Mouse (Mus musculus) CH12.LX (cell line): ENCODE data around the gene Zfp36l1. TPM values are rescaled to one million over a fixed set of nuclear protein-coding genes. Genes with fewer than 3 reads are reported as not detected.

Experiments
- DNase-seq: peaks from one replicate; pipeline ENCODE4 v3.0.0-alpha.2; 2013; ENCODE audit errors: extremely low read depth
- H3K27ac ChIP-seq: 2 replicates; pipeline ENCODE4 v1.5.1; 2012; ENCODE audit warnings: low read depth, mild to moderate bottlenecking, control low read depth, moderate library complexity; ENCODE audit not compliant: insufficient read depth
- H3K27me3 ChIP-seq: replicated peaks from 2 replicates; pipeline ENCODE3; 2012; ENCODE audit warnings: inconsistent platforms
- H3K36me3 ChIP-seq, 2 experiments: replicated peaks in 1 of 2; 2 replicates each; pipeline versions ENCODE3 to v1.6.1; 2012; ENCODE audit warnings: inconsistent platforms in 1 of 2, low read length in 1 of 2, mild to moderate bottlenecking in 1 of 2, mixed read lengths in 1 of 2, moderate library complexity in 1 of 2; ENCODE audit not compliant: control insufficient read depth in 1 of 2, insufficient read depth in 1 of 2
- H3K4me1 ChIP-seq, 2 experiments: 2 replicates each; pipeline ENCODE4 v1.6.1; 2012; ENCODE audit warnings: inconsistent platforms in 1 of 2, moderate library complexity in 1 of 2; ENCODE audit not compliant: insufficient read depth in 2 of 2, control insufficient read depth in 1 of 2
- H3K4me2 ChIP-seq: 2 replicates; pipeline ENCODE4 v1.6.1; 2012; ENCODE audit warnings: low read depth, mild to moderate bottlenecking, control low read depth; ENCODE audit not compliant: poor library complexity, insufficient read depth, severe bottlenecking
- H3K4me3 ChIP-seq, 3 experiments: fragments of 150-350 bp in 1 of 3; sonication (generic) in 1 of 3; replicated peaks in 1 of 3; 2 replicates each; pipeline versions ENCODE3 to v1.5.1; 2011 to 2012; ENCODE audit warnings: low read depth in 2 of 3, low read length in 2 of 3, mild to moderate bottlenecking in 2 of 3, moderate library complexity in 2 of 3, control low read depth in 1 of 3, improper control_type of control experiment in 1 of 3, inconsistent platforms in 1 of 3, mixed read lengths in 1 of 3; ENCODE audit not compliant: poor library complexity in 1 of 3
- H3K79me2 ChIP-seq: replicated peaks from 2 replicates; pipeline ENCODE4 v1.6.1; 2012; ENCODE audit warnings: mild to moderate bottlenecking, moderate library complexity; ENCODE audit not compliant: control insufficient read depth, poor library complexity, insufficient read depth, severe bottlenecking; ENCODE audit errors: extremely low read depth
- H3K9ac ChIP-seq: 2 replicates; pipeline ENCODE4 v1.6.1; 2012; ENCODE audit warnings: low read depth, mild to moderate bottlenecking, control low read depth, moderate library complexity; ENCODE audit not compliant: insufficient read depth
- H3K9me3 ChIP-seq: replicated peaks from 2 replicates; pipeline ENCODE3; 2012; ENCODE audit warnings: low read length, inconsistent platforms, mixed read lengths
- BHLHE40 ChIP-seq: IDR thresholded peaks from 2 replicates; pipeline ENCODE4 v1.6.1; 2011; ENCODE audit warnings: mild to moderate bottlenecking, low read depth, low read length, improper control_type of control experiment
- CHD1 ChIP-seq: IDR thresholded peaks from 2 replicates; pipeline ENCODE4 v1.6.1; 2012; ENCODE audit warnings: low read depth, low read length, improper control_type of control experiment, inconsistent platforms
- CHD2 ChIP-seq: IDR thresholded peaks from 2 replicates; pipeline ENCODE4 v1.6.1; 2011; ENCODE audit warnings: low read length, improper control_type of control experiment
- CTCF ChIP-seq, 2 experiments: IDR thresholded peaks in 1 of 2; conservative IDR thresholded peaks in 1 of 2; 2 replicates each; pipeline ENCODE4 v1.5.1; 2011 to 2012; ENCODE audit warnings: low read depth in 2 of 2, low read length in 2 of 2, improper control_type of control experiment in 1 of 2, inconsistent platforms in 1 of 2, mild to moderate bottlenecking in 1 of 2, moderate library complexity in 1 of 2
- E2F4 ChIP-seq: IDR thresholded peaks from 2 replicates; pipeline ENCODE4 v1.6.1; 2011; ENCODE audit warnings: low read depth, low read length, improper control_type of control experiment; ENCODE audit not compliant: insufficient replicate concordance
- ELF1 ChIP-seq: IDR thresholded peaks from 2 replicates; pipeline ENCODE4 v1.6.1; 2014; ENCODE audit warnings: low read depth, mild to moderate bottlenecking, inconsistent platforms, low read length, improper control_type of control experiment
- EP300 ChIP-seq: IDR thresholded peaks from 2 replicates; pipeline ENCODE4 v1.6.1; 2011; ENCODE audit warnings: low read length, improper control_type of control experiment
- ETS1 ChIP-seq: conservative IDR thresholded peaks from 2 replicates; pipeline ENCODE4 v1.6.1; 2012; ENCODE audit warnings: low read depth, mild to moderate bottlenecking, inconsistent platforms, low read length, improper control_type of control experiment, moderate library complexity
- GABPA ChIP-seq: IDR thresholded peaks from 2 replicates; pipeline ENCODE4 v1.6.1; 2012; ENCODE audit warnings: low read depth, low read length, improper control_type of control experiment, inconsistent platforms; ENCODE audit not compliant: insufficient replicate concordance
- HCFC1 ChIP-seq: IDR thresholded peaks from 2 replicates; pipeline ENCODE4 v1.6.1; 2012; ENCODE audit warnings: low read depth, mild to moderate bottlenecking, inconsistent platforms, low read length, improper control_type of control experiment
- IRF4 ChIP-seq: IDR thresholded peaks from 2 replicates; pipeline ENCODE4 v1.6.1; 2014; ENCODE audit warnings: low read depth, mild to moderate bottlenecking, inconsistent platforms, low read length, improper control_type of control experiment
- JUN ChIP-seq: IDR thresholded peaks from 2 replicates; pipeline ENCODE4 v1.6.1; 2011; ENCODE audit warnings: low read depth, mild to moderate bottlenecking, low read length, improper control_type of control experiment, moderate library complexity; ENCODE audit not compliant: insufficient read depth
- JUND ChIP-seq: conservative IDR thresholded peaks from 2 replicates; pipeline ENCODE4 v1.6.1; 2011; ENCODE audit warnings: low read depth, low read length, improper control_type of control experiment
- KAT2A ChIP-seq: IDR thresholded peaks from 2 replicates; pipeline ENCODE4 v1.6.1; 2012; ENCODE audit warnings: low read length, improper control_type of control experiment, inconsistent platforms; ENCODE audit not compliant: insufficient replicate concordance
- MAFK ChIP-seq: IDR thresholded peaks from 2 replicates; pipeline ENCODE4 v1.6.1; 2011; ENCODE audit warnings: low read length, improper control_type of control experiment; ENCODE audit not compliant: insufficient replicate concordance
- MAX ChIP-seq: IDR thresholded peaks from 2 replicates; pipeline ENCODE4 v1.6.1; 2011; ENCODE audit warnings: low read length, improper control_type of control experiment
- MAZ ChIP-seq: IDR thresholded peaks from 2 replicates; pipeline ENCODE4 v1.6.1; 2012; ENCODE audit warnings: low read depth, mild to moderate bottlenecking, inconsistent platforms, low read length, improper control_type of control experiment, moderate library complexity
- MEF2A ChIP-seq: IDR thresholded peaks from 2 replicates; pipeline ENCODE4 v1.6.1; 2014; ENCODE audit warnings: low read depth, mild to moderate bottlenecking, inconsistent platforms, low read length, improper control_type of control experiment, borderline replicate concordance
- MXI1 ChIP-seq: IDR thresholded peaks from 2 replicates; pipeline ENCODE4 v1.6.1; 2011; ENCODE audit warnings: mild to moderate bottlenecking, low read depth, low read length, improper control_type of control experiment
- MYC ChIP-seq: IDR thresholded peaks from 2 replicates; pipeline ENCODE4 v1.6.1; 2011; ENCODE audit warnings: low read depth, mild to moderate bottlenecking, improper control_type of control experiment, low read length
- NELFE ChIP-seq: IDR thresholded peaks from 2 replicates; pipeline ENCODE4 v1.6.1; 2011; ENCODE audit warnings: low read depth, low read length, improper control_type of control experiment
- NRF1 ChIP-seq: IDR thresholded peaks from 2 replicates; pipeline ENCODE4 v1.6.1; 2014; ENCODE audit warnings: low read depth, mild to moderate bottlenecking, inconsistent platforms, low read length, improper control_type of control experiment, moderate library complexity
- PAX5 ChIP-seq: IDR thresholded peaks from 2 replicates; pipeline ENCODE4 v1.6.1; 2012; ENCODE audit warnings: low read length, inconsistent platforms, mixed read lengths
- POLR2A ChIP-seq: IDR thresholded peaks from 2 replicates; pipeline ENCODE4 v1.6.1; 2011; ENCODE audit warnings: low read depth, mild to moderate bottlenecking, improper control_type of control experiment, low read length
- POLR2AphosphoS2 ChIP-seq: IDR thresholded peaks from 2 replicates; pipeline ENCODE4 v1.6.1; 2011; ENCODE audit warnings: low read depth, low read length, improper control_type of control experiment
- RAD21 ChIP-seq: IDR thresholded peaks from 2 replicates; pipeline ENCODE4 v1.6.1; 2011; ENCODE audit warnings: low read depth, mild to moderate bottlenecking, low read length, improper control_type of control experiment, moderate library complexity
- RCOR1 ChIP-seq: conservative IDR thresholded peaks from 2 replicates; pipeline ENCODE4 v1.6.1; 2012; ENCODE audit warnings: low read depth, mild to moderate bottlenecking, inconsistent platforms, low read length, improper control_type of control experiment
- SIN3A ChIP-seq: IDR thresholded peaks from 2 replicates; pipeline ENCODE4 v1.6.1; 2012; ENCODE audit warnings: low read length, improper control_type of control experiment, inconsistent platforms
- SMC3 ChIP-seq: IDR thresholded peaks from 2 replicates; pipeline ENCODE4 v1.6.1; 2011; ENCODE audit warnings: low read depth, low read length, improper control_type of control experiment
- TBP ChIP-seq: conservative IDR thresholded peaks from 2 replicates; pipeline ENCODE4 v1.6.1; 2011; ENCODE audit warnings: low read depth, low read length, improper control_type of control experiment
- TCF12 ChIP-seq: IDR thresholded peaks from 2 replicates; pipeline ENCODE4 v1.6.1; 2014; ENCODE audit warnings: low read depth, mild to moderate bottlenecking, inconsistent platforms, low read length, improper control_type of control experiment
- UBTF ChIP-seq: IDR thresholded peaks from 2 replicates; pipeline ENCODE4 v1.6.1; 2012; ENCODE audit warnings: low read depth, mild to moderate bottlenecking, inconsistent platforms, low read length, improper control_type of control experiment, moderate library complexity
- USF1 ChIP-seq: IDR thresholded peaks from 2 replicates; pipeline ENCODE4 v1.6.1; 2014; ENCODE audit warnings: low read depth, mild to moderate bottlenecking, inconsistent platforms, low read length, improper control_type of control experiment
- USF2 ChIP-seq: conservative IDR thresholded peaks from 2 replicates; pipeline ENCODE4 v1.6.1; 2011; ENCODE audit warnings: low read depth, low read length, improper control_type of control experiment
- ZC3H11A ChIP-seq: IDR thresholded peaks from 2 replicates; pipeline ENCODE4 v1.6.1; 2012; ENCODE audit warnings: low read depth, mild to moderate bottlenecking, inconsistent platforms, low read length, improper control_type of control experiment
- ZKSCAN1 ChIP-seq: IDR thresholded peaks from 2 replicates; pipeline ENCODE4 v1.6.1; 2012; ENCODE audit warnings: low read depth, inconsistent platforms, low read length, improper control_type of control experiment, borderline replicate concordance
- ZMIZ1 ChIP-seq: IDR thresholded peaks from 2 replicates; pipeline ENCODE4 v1.6.1; 2012; ENCODE audit warnings: low read depth, mild to moderate bottlenecking, inconsistent platforms, low read length, improper control_type of control experiment
- ZNF384 ChIP-seq: IDR thresholded peaks from 2 replicates; pipeline ENCODE4 v1.6.1; 2012; ENCODE audit warnings: low read depth, low read length, improper control_type of control experiment, inconsistent platforms
- dilution Hi-C: fragments of 300-500 bp; cut with MboI; formaldehyde crosslinking; loops from 2 replicates; pipeline ENCODE4 v1.14.3; 2020; ENCODE audit warnings: low sequenced_read_pairs; ENCODE audit not compliant: extremely low pct_unique_long_range_greater_than_20kb, extremely low pct_ligation_motif_present
- in situ Hi-C: fragments of 300-500 bp; cut with MboI; formaldehyde crosslinking; loops from 3 replicates; pipeline ENCODE4 v1.14.3; 2019; ENCODE audit warnings: low sequenced_read_pairs, low pct_ligation_motif_present, low pct_unique_long_range_greater_than_20kb, mixed read lengths
- polyA plus RNA-seq: library from polyadenylated mRNA; unstranded; fragments of >175 nt; gene quantifications from 2 replicates; pipeline ENCODE4 v1.2.1, GENCODE M21; 2012; ENCODE audit warnings: low read depth; ENCODE audit not compliant: insufficient read length
- total RNA-seq, 2 experiments: library from RNA; depleted of rRNA; stranded (reverse); fragments of 300-350 nt in 1 of 2; fragments of >200 nt in 1 of 2; gene quantifications; 2 replicates each; pipeline ENCODE4 v1.2.3; 2012 to 2014

The Zfp36l1 gene
- total and polyA plus RNA-seq, 3 experiments: 32.7 to 192 (median 50.7) TPM

DNA sequence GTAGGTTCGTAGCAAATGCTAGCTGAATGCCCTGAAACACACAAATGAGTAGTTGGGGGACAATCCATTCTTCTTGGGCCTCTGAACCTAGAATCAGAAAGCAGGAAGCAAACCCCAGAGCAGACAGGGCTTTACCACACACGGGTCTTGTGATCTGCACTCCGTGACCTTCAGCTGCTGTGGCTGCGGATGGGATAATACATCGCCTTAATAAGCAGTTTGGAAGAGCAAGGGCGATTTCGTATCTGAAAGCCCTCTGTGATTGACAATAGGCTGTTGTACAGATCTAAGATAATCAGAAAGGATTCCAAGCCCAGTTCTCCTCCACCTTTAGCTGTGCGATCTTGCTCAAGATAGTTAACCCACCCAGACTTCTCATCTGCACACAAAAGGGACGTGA lies 52.5 kb downstream of the Zfp36l1 start:
- peak overlapping the region; percentile 46; the same call in 1 of the 2 replicates for H3K9ac ChIP-seq
- peak overlapping the region; percentile 79 for H3K27ac ChIP-seq
- no peaks in the 10 kb centered on the region for H3K9me3 ChIP-seq

DNA sequence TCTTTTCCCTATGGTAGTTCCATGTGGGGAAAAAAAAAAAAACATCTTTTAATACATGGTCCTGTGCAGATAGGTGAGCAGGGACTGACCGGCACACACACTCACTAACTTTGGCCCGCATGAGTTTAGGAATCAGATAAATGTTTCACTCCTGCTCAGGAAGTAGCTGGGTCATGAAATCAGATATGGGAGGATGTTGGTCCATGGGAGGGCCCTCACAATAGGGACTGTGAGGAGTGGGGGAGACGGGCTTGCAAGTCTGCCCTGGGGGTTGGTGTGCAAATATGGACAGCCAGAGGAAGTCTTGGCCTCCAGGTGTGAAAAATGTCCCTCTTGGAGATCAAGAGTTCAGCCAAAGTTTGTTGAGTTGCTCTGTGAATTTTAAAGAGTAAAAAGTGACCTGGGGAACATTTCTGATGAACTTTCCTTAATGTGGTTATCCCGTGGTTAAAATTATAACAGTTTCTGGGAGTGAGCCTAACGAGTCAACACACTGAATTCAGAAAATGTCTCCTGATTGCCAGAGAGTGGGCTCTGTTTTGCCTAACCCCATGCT lies 53.0 kb downstream of the Zfp36l1 start:
- peak overlapping the region; percentile 79 for H3K27ac ChIP-seq
- H3K4me2 ChIP-seq: no peak overlapping the region; the same call in 1 of the 2 replicates
- H3K9ac ChIP-seq: peak overlapping the region; percentile 46; the same call in 1 of the 2 replicates
- H3K79me2 ChIP-seq: no peaks in the 10 kb centered on the region
- TF ChIP-seq CHD1 (0 out of 2 replicates have a peak, but pooled peaks have one; percentile 23), ZNF384 (peak; percentile 7; the same call in 1 of the 2 replicates), POLR2AphosphoS2 (no peak; the same call in 1 of the 2 replicates), JUN (no peak), EP300 (peak; percentile 38; the same call in 1 of the 2 replicates), MAX (no peak), TCF12 (0 out of 2 replicates have a peak, but pooled peaks have one; percentile 16)
- no peaks in the 10 kb centered on the region for H3K9me3 ChIP-seq
- peaks cover 52 to 94% of the 10 kb centered on the region in 2 experiments for H3K4me1 ChIP-seq
- H3K4me3 ChIP-seq: no peak overlapping the region
- dilution Hi-C loops (no loop called here), in situ Hi-C loops (loop anchor here (5.0 kb wide), 1 partner anchor 53 kb away; no protein-coding TSS in a partner anchor)
- DNase-seq: no peak
- H3K27me3 ChIP-seq: no peaks in the 10 kb centered on the region
- no peaks in the 10 kb centered on the region for H3K36me3 ChIP-seq

More for the DNA sequence above, 52.5 kb downstream of the Zfp36l1 start:
- dilution Hi-C loops (no loop called here), in situ Hi-C loops (loop anchor here (5.0 kb wide), 1 partner anchor 53 kb away; no protein-coding TSS in a partner anchor)
- H3K27me3 ChIP-seq: no peaks in the 10 kb centered on the region
- H3K36me3 ChIP-seq: no peaks in the 10 kb centered on the region
- no peak overlapping the region; the same call in 1 of the 2 replicates for H3K4me2 ChIP-seq
- no peak overlapping the region for H3K4me3 ChIP-seq
- H3K79me2 ChIP-seq: no peaks in the 10 kb centered on the region
- DNase-seq: peak; percentile 76
- TF ChIP-seq ELF1: peak; percentile 57; the same call in 1 of the 2 replicates
- peak; percentile 88 for TF ChIP-seq BHLHE40
- no peak for TF ChIP-seq MYC
- no peak for TF ChIP-seq MXI1
- no peak for TF ChIP-seq TCF12
- no peak for TF ChIP-seq EP300
- TF ChIP-seq MAFK: 0 out of 2 replicates have a peak, but pooled peaks have one; percentile 19
- no peak; the same call in 1 of the 2 replicates for TF ChIP-seq CHD1
- TF ChIP-seq ETS1: peak; percentile 62
- no peak for TF ChIP-seq E2F4
- TF ChIP-seq SMC3: peak; percentile 22
- TF ChIP-seq MAX: no peak
- TF ChIP-seq POLR2AphosphoS2: 0 out of 2 replicates have a peak, but pooled peaks have one; percentile 31
- no peak for TF ChIP-seq RCOR1
- no peak for TF ChIP-seq CTCF (conservative IDR thresholded peaks at IDR 0.05 in 1 of 2, IDR thresholded peaks at IDR 0.05 in 1 of 2; ENCODE audit: low read depth in 2 of 2, low read length in 2 of 2)
- TF ChIP-seq HCFC1: no peak
- TF ChIP-seq ZNF384: no peak
- TF ChIP-seq RAD21: no peak; the same call in 1 of the 2 replicates
- no peak for TF ChIP-seq MEF2A
- peak; percentile 32; the same call in 1 of the 2 replicates for TF ChIP-seq POLR2A
- TF ChIP-seq ZC3H11A: no peak
- TF ChIP-seq USF1: no peak
- no peak for TF ChIP-seq PAX5
- TF ChIP-seq JUN: no peak
- TF ChIP-seq CHD2: no peak; the same call in 1 of the 2 replicates
- TF ChIP-seq MAZ: 0 out of 2 replicates have a peak, but pooled peaks have one; percentile 12
- no peak for TF ChIP-seq UBTF
- no peak for TF ChIP-seq ZKSCAN1
- peak; percentile 14; the same call in 1 of the 2 replicates for TF ChIP-seq IRF4
- no peak for TF ChIP-seq NELFE
- no peak for TF ChIP-seq KAT2A
- TF ChIP-seq TBP: peak; percentile 51; the same call in 1 of the 2 replicates
- TF ChIP-seq ZMIZ1: no peak
- TF ChIP-seq GABPA: no peak
- TF ChIP-seq SIN3A: 0 out of 2 replicates have a peak, but pooled peaks have one; percentile 58
- TF ChIP-seq JUND: no peak
- no peak for TF ChIP-seq NRF1
- TF ChIP-seq USF2: no peak
- peaks cover 51 to 94% of the 10 kb centered on the region in 2 experiments for H3K4me1 ChIP-seq
